Mouse (Mus musculus) E14TG2a.4 (cell line): ENCODE results near the gene Hip1r.

Experiments
- CTCF ChIP-seq: conservative IDR thresholded peaks from 2 replicates; pipeline ENCODE4 v1.5.1; 2014; ENCODE audit warnings: low read length
- POU5F1 ChIP-seq: IDR thresholded peaks from 2 replicates; pipeline ENCODE4 v1.6.1; 2014; ENCODE audit warnings: low read length, borderline replicate concordance

DNA sequence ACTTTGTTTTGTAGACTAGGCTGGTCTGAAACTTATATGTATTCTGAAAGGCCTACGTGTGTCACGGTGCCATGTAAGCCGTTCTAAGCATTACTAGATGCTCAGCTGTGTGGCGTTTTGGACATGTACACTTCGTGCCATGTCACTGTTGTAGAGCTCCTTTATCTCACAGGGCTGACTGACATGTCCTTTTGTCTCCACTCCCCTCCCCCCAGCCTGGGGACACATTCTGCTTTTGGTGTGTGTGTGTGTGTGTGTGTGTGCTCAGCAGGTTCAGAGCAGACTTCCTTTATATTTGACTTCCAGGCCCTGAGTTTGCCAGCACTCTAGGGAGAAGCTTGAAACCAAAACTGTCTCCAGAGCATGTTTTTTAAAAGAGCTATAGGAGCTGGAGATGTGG lies 63.4 kb downstream of the Hip1r start:
- TF ChIP-seq CTCF (no peak), POU5F1 (no peak)
